Mouse (Mus musculus) liver, embryonic 14.5 days (tissue): Measurements from ENCODE around the gene Sars2.

Source experiments
- CTCF ChIP-seq: IDR thresholded peaks from 2 replicates; pipeline ENCODE4 v1.5.1; 2016; ENCODE audit warnings: antibody characterized with exemption, low read depth, control low read depth
- EP300 ChIP-seq: IDR thresholded peaks from 2 replicates; pipeline ENCODE4 v1.6.1; 2016; ENCODE audit warnings: antibody characterized with exemption, low read depth

DNA sequence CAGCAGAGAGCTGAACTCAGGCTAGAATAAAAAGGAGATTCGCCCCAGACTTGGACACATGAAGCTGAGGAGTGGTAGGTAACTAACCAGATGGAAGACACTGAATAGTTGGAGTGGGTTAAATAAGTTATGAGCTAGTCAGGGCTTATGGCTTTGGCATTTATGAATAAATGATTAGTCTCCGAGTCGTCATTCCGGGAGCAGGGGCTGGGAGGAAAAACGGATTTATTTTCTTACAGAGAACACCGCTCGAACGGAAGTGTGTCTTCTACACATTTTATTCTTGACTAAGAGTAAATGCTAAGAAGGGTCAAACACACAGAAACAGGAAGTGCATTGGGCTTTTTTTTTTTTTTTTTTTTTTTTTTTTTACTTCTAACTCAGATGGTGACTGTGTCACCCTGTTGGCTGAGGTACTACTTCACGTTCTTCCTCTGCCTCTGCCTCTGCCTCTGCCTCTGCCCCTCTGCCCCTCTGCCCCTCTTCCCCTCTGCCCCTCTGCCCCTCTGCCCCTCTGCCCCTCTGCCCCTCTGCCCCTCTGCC is 39.1 kb upstream of the Sars2 start:
- TF ChIP-seq CTCF: no peak
- no peak for TF ChIP-seq EP300
